ENCODE assay signal across 18 mouse cellular contexts in the genomic region with DNA sequence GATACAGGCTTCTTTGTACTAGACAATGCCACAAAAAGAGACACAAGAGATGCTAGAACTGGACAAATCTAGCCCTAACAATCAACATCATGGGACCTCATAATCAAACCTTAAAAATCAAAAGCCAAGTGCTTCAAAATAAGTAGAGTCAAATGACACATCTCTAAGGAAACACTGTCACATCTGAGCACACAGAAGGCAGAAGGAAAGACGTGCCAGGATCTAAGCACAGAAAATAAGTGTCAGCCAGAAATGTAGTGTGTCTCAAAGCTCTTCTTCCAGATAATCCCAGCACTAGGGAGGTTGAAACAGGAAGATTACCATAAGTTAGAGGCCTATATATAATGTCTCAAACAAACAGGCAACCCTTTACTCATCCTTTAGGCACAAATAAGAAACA. TPM values are rescaled to one million over a fixed set of nuclear protein-coding genes. Genes with fewer than 3 reads are reported as not detected.
DNase-seq lines count a peak whose midpoint lies in the region; ATAC-seq and TF ChIP-seq lines count a peak whose summit lies in the region.
"Had no signal": no experiment of that assay in that cellular context is flagged by ENCODE, and none has a peak within 500 bp of the region (broad histone marks: within the 10 kb centered on the region; RNA-seq: fewer than 3 reads in every experiment).

No protein-coding gene starts in this region.

- no peaks in the 10 kb centered on the region for H3K4me1 ChIP-seq in forebrain, embryonic 14.5 days (ENCODE audit: control insufficient read depth, insufficient read depth, low read length)
- no peaks in the 10 kb centered on the region for H3K4me1 ChIP-seq in forebrain, embryonic 15.5 days
- H3K4me1 ChIP-seq in forebrain, postnatal 0 days (ENCODE audit: insufficient read depth): no peaks in the 10 kb centered on the region
- no peaks in the 10 kb centered on the region for H3K4me1 ChIP-seq in forebrain, embryonic 10.5 days
- H3K4me1 ChIP-seq in limb, embryonic 10.5 days: peaks cover 6% of the 10 kb centered on the region; the same call in 1 of the 2 replicates
- H3K4me1 ChIP-seq: embryonic facial prominence, embryonic 12.5 days; forebrain, embryonic 13.5 days had no signal

- peak; percentile 43 for DNase-seq in forebrain, embryonic 14.5 days (ENCODE audit: low spot score)
- DNase-seq in forebrain, postnatal 0 days: peak; percentile 55
- no peak for DNase-seq in forebrain, embryonic 10.5 days (ENCODE audit: extremely low spot score, low spot score)
- peak; percentile 47 for DNase-seq in brain, embryonic 14.5 days (ENCODE audit: low read depth)
- peak; percentile 7 for DNase-seq in limb, embryonic 10.5 days (ENCODE audit: low spot score)
- DNase-seq in kidney, postnatal 10 days: no peak
- DNase-seq: adrenal gland, adult 2 months; adrenal gland, postnatal 10 days; adrenal gland, postnatal 25 days; cerebellum, adult 8-10 months; cerebellum, postnatal 10 days; cerebellum, postnatal 25 days had no signal

- TF ChIP-seq POLR2A in brain, embryonic 14.5 days (IDR thresholded peaks at IDR 0.05; ENCODE audit: borderline replicate concordance, extremely low read depth, insufficient read depth, insufficient read length, poor library complexity, severe bottlenecking): no peak

- 66% methylated on average over 1 of the region's 1 CpGs for WGBS in forebrain, embryonic 14.5 days
- 66% methylated on average over 1 of the region's 1 CpGs for WGBS in forebrain, embryonic 15.5 days
- WGBS in forebrain, postnatal 0 days: 49% methylated on average over 1 of the region's 1 CpGs
- WGBS in forebrain, embryonic 10.5 days: 78% methylated on average over 1 of the region's 1 CpGs
- WGBS in limb, embryonic 10.5 days: 79% methylated on average over 1 of the region's 1 CpGs

- no peak overlapping the region for H3K4me3 ChIP-seq in forebrain, embryonic 14.5 days (ENCODE audit: low read depth, low read length)
- no peak overlapping the region for H3K4me3 ChIP-seq in forebrain, embryonic 15.5 days
- H3K4me3 ChIP-seq in forebrain, postnatal 0 days (ENCODE audit: low read depth, low read length): no peak overlapping the region
- no peak overlapping the region for H3K4me3 ChIP-seq in forebrain, embryonic 10.5 days
- H3K4me3 ChIP-seq in limb, embryonic 10.5 days: no peak overlapping the region
- H3K4me3 ChIP-seq: embryonic facial prominence, embryonic 10.5 days; embryonic facial prominence, embryonic 12.5 days; forebrain, embryonic 13.5 days had no signal

- ATAC-seq in forebrain, embryonic 14.5 days: no peak
- ATAC-seq in forebrain, embryonic 15.5 days (replicated peaks): no peak
- peak; percentile 53 for ATAC-seq in forebrain, postnatal 0 days
- ATAC-seq in granulocyte monocyte progenitor cell, adult 5-6 weeks (replicated peaks; ENCODE audit: poor library complexity, severe bottlenecking): no peak
- ATAC-seq: forebrain, embryonic 13.5 days had no signal

- no peaks in the 10 kb centered on the region for H3K27me3 ChIP-seq in forebrain, embryonic 14.5 days (replicated peaks; ENCODE audit: control insufficient read depth, insufficient read depth, low read length)
- no peaks in the 10 kb centered on the region for H3K27me3 ChIP-seq in forebrain, embryonic 15.5 days
- H3K27me3 ChIP-seq in forebrain, postnatal 0 days (ENCODE audit: insufficient read depth, low read length): no peaks in the 10 kb centered on the region
- H3K27me3 ChIP-seq in forebrain, embryonic 10.5 days (ENCODE audit: poor library complexity, severe bottlenecking): no peaks in the 10 kb centered on the region
- no peaks in the 10 kb centered on the region for H3K27me3 ChIP-seq in limb, embryonic 10.5 days (ENCODE audit: low read depth, poor library complexity, severe bottlenecking)
- H3K27me3 ChIP-seq: embryonic facial prominence, embryonic 12.5 days; forebrain, embryonic 13.5 days had no signal

- H3K9me3 ChIP-seq in forebrain, embryonic 14.5 days (replicated peaks; ENCODE audit: control insufficient read depth, low read length): peaks cover 4% of the 10 kb centered on the region; the same call in 1 of the 2 replicates
- H3K9me3 ChIP-seq in forebrain, embryonic 15.5 days: no peaks in the 10 kb centered on the region
- H3K9me3 ChIP-seq in forebrain, postnatal 0 days (ENCODE audit: low read length): 0 out of 2 replicates have a peak, but pooled peaks cover 5% of the 10 kb centered on the region
- H3K9me3 ChIP-seq in forebrain, embryonic 10.5 days: peaks cover 4% of the 10 kb centered on the region; the same call in 1 of the 2 replicates
- no peaks in the 10 kb centered on the region for H3K9me3 ChIP-seq in limb, embryonic 10.5 days (replicated peaks)
- H3K9me3 ChIP-seq: forebrain, embryonic 13.5 days had no signal

- no peak overlapping the region for H3K9ac ChIP-seq in forebrain, embryonic 14.5 days (ENCODE audit: low read length)
- no peak overlapping the region for H3K9ac ChIP-seq in forebrain, embryonic 15.5 days (replicated peaks)
- no peak overlapping the region for H3K9ac ChIP-seq in forebrain, postnatal 0 days
- H3K9ac ChIP-seq: embryonic facial prominence, embryonic 12.5 days; forebrain, embryonic 13.5 days had no signal

- no peak for TF ChIP-seq CTCF in forebrain, postnatal 0 days (IDR thresholded peaks at IDR 0.05; ENCODE audit: low read depth)
- TF ChIP-seq CTCF in brain, embryonic 14.5 days (IDR thresholded peaks at IDR 0.05; ENCODE audit: borderline replicate concordance, extremely low read depth, insufficient read depth, insufficient read length): no peak

- no peak overlapping the region for H3K4me2 ChIP-seq in forebrain, embryonic 14.5 days (ENCODE audit: low read length)
- no peak overlapping the region for H3K4me2 ChIP-seq in forebrain, embryonic 15.5 days (replicated peaks)
- H3K4me2 ChIP-seq in forebrain, postnatal 0 days (ENCODE audit: low read depth): no peak overlapping the region
- H3K4me2 ChIP-seq: embryonic facial prominence, embryonic 12.5 days; forebrain, embryonic 13.5 days had no signal

- H3K27ac ChIP-seq in forebrain, embryonic 14.5 days (ENCODE audit: low read depth, low read length): no peak overlapping the region
- no peak overlapping the region for H3K27ac ChIP-seq in forebrain, embryonic 15.5 days (replicated peaks)
- H3K27ac ChIP-seq in forebrain, postnatal 0 days (ENCODE audit: low read depth, low read length): no peak overlapping the region
- H3K27ac ChIP-seq in forebrain, embryonic 10.5 days: no peak overlapping the region
- H3K27ac ChIP-seq in limb, embryonic 10.5 days: no peak overlapping the region
- H3K27ac ChIP-seq: embryonic facial prominence, embryonic 10.5 days; embryonic facial prominence, embryonic 12.5 days; forebrain, embryonic 13.5 days had no signal

- H3K36me3 ChIP-seq in forebrain, embryonic 14.5 days (ENCODE audit: control insufficient read depth, insufficient read depth, low read length): no peaks in the 10 kb centered on the region
- no peaks in the 10 kb centered on the region for H3K36me3 ChIP-seq in forebrain, embryonic 15.5 days
- no peaks in the 10 kb centered on the region for H3K36me3 ChIP-seq in forebrain, postnatal 0 days (ENCODE audit: insufficient read depth)
- H3K36me3 ChIP-seq in forebrain, embryonic 10.5 days (replicated peaks): no peaks in the 10 kb centered on the region
- H3K36me3 ChIP-seq in limb, embryonic 10.5 days: no peaks in the 10 kb centered on the region
- H3K36me3 ChIP-seq: embryonic facial prominence, embryonic 10.5 days; embryonic facial prominence, embryonic 12.5 days had no signal

RNA-seq across cellular contexts. Expression of gene Il16, which starts 31.9 kb away (rescaled TPM):
- polyA plus RNA-seq in forebrain, embryonic 14.5 days (2014; fragmentation: Nextera tagmentation; extraction: Ambion mirVana): 0.91 and 1.3 TPM in 2 replicates
- polyA plus RNA-seq in forebrain, embryonic 15.5 days (2015; fragmentation: Nextera tagmentation; extraction: Ambion mirVana): 0.98 and 1.0 TPM in 2 replicates
- total RNA-seq in forebrain, postnatal 0 days (2014; rRNA removed): 2.8 and 3.1 TPM in 2 replicates
- 1.2 TPM in 2 replicates for polyA plus RNA-seq in forebrain, postnatal 0 days (2015; fragmentation: Nextera tagmentation; extraction: Ambion mirVana)
- polyA plus RNA-seq in forebrain, embryonic 10.5 days (2016; fragmentation: Nextera tagmentation; extraction: Ambion mirVana): 0.76 and 0.95 TPM in 2 replicates
- polyA plus RNA-seq in brain, embryonic 14.5 days (2012; rRNA removed): 0.82 and 1.2 TPM in 2 replicates
- polyA plus RNA-seq in limb, embryonic 10.5 days (2016; fragmentation: Nextera tagmentation; extraction: Ambion mirVana): 2.3 and 3.4 TPM in 2 replicates
- 43.0 and 52.2 TPM in 2 replicates for total RNA-seq in granulocyte monocyte progenitor cell, adult 5-6 weeks (2014; fragmentation: Nextera tagmentation)
- 66.4 and 71.5 TPM in 2 replicates for total RNA-seq in granulocyte monocyte progenitor cell, adult 5-6 weeks (2017)
- polyA plus RNA-seq: C2C12 had no signal

Comparison
In these comparisons a context has a peak if more than half of its experiments do, and no peak if none do; other contexts are left out.
1. DNase-seq: peak in forebrain, embryonic 14.5 days (single experiment), forebrain, postnatal 0 days (single experiment), brain, embryonic 14.5 days (single experiment) and limb, embryonic 10.5 days (single experiment); none in forebrain, embryonic 10.5 days (single experiment) and kidney, postnatal 10 days (single experiment).